8 mouse cellular contexts compared by ENCODE assay signal in the genomic region with DNA sequence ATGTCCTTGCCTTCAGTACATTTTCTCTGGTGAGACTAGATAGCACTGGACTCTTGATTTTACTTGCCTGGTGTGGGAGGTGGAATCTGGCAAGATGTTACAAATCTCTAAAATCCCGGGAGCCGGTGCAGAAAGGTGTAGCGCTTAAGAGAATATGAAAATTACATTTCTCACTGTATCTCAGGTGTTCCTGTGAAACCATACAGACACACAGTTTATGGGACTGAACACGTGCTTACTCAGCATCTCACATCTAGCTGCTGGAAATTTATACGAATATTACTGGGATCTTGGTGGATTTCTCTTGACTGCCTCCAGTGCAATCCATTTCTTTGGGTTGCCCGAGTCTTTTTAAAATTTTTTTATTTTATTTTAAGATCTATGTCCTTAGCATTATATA. TPM values are rescaled to one million over a fixed set of nuclear protein-coding genes. Genes with fewer than 3 reads are reported as not detected.
DNase-seq lines count a peak whose midpoint lies in the region; ATAC-seq and TF ChIP-seq lines count a peak whose summit lies in the region.

No protein-coding gene starts in this region.

- peak overlapping the region; percentile 64 for H3K4me2 ChIP-seq in liver, embryonic 11.5 days
- H3K4me2 ChIP-seq in stomach, postnatal 0 days (replicated peaks; ENCODE audit: low read depth) = peak overlapping the region; percentile 71

- no peaks in the 10 kb centered on the region for H3K9me3 ChIP-seq in erythroblast, embryonic 14.5 days (ENCODE audit: control insufficient read depth, low read length)
- no peaks in the 10 kb centered on the region for H3K9me3 ChIP-seq in liver, embryonic 11.5 days (ENCODE audit: control insufficient read depth, low read length)
- no peaks in the 10 kb centered on the region for H3K9me3 ChIP-seq in stomach, postnatal 0 days (ENCODE audit: control insufficient read depth, low read length)

- no peak for ATAC-seq in erythroblast, adult 5-6 weeks (replicated peaks; ENCODE audit: low FRiP score, poor library complexity, severe bottlenecking)
- no peak for ATAC-seq in liver, embryonic 11.5 days (replicated peaks; ENCODE audit: low FRiP score)
- ATAC-seq in stomach, postnatal 0 days (ENCODE audit: low FRiP score, low TSS enrichment) = no peak

- no peak overlapping the region for H3K27ac ChIP-seq in spleen, adult 2 months (ENCODE audit: insufficient read depth, low read length)
- no peak overlapping the region for H3K27ac ChIP-seq in liver, embryonic 11.5 days (ENCODE audit: low read depth, low read length)
- no peak overlapping the region for H3K27ac ChIP-seq in stomach, postnatal 0 days (replicated peaks)

- no peaks in the 10 kb centered on the region for H3K27me3 ChIP-seq in erythroblast, embryonic 14.5 days (ENCODE audit: control insufficient read depth)
- no peaks in the 10 kb centered on the region for H3K27me3 ChIP-seq in spleen, adult 2 months (ENCODE audit: control insufficient read depth, insufficient read depth, low read length)
- H3K27me3 ChIP-seq in liver, embryonic 11.5 days (replicated peaks; ENCODE audit: control insufficient read depth, insufficient read depth, low read length) = no peaks in the 10 kb centered on the region
- H3K27me3 ChIP-seq in stomach, postnatal 0 days (ENCODE audit: control insufficient read depth, insufficient read depth, low read length) = no peaks in the 10 kb centered on the region

- DNase-seq in spleen, adult 2 months (ENCODE audit: low read depth in 1 of 2, low spot score in 2 of 2) = no peak
- DNase-seq in spleen, postnatal 4 days (ENCODE audit: low spot score in 2 of 2) = no peak
- DNase-seq in liver, embryonic 11.5 days (ENCODE audit: low spot score) = no peak
- DNase-seq in stomach, postnatal 0 days (ENCODE audit: low spot score) = no peak
- no peak for DNase-seq in cerebellum, adult 11 months
- DNase-seq in testis, postnatal 14 days (ENCODE audit: low spot score) = no peak

- no peak for TF ChIP-seq CTCF in spleen, adult 2 months (IDR thresholded peaks at IDR 0.05; ENCODE audit: extremely low read depth, insufficient read depth, insufficient read length, insufficient replicate concordance)
- no peak for TF ChIP-seq CTCF in stomach, postnatal 0 days (IDR thresholded peaks at IDR 0.05; ENCODE audit: low read depth)

- WGBS in spleen, adult 2 months = 66% methylated on average over 6 of the region's 6 CpGs
- 74% methylated on average over 6 of the region's 6 CpGs for WGBS in liver, embryonic 11.5 days
- WGBS in stomach, postnatal 0 days = 52% methylated on average over 6 of the region's 6 CpGs

- H3K4me1 ChIP-seq in erythroblast, embryonic 14.5 days (ENCODE audit: control insufficient read depth) = peaks cover 38% of the 10 kb centered on the region
- peaks cover 10% of the 10 kb centered on the region for H3K4me1 ChIP-seq in spleen, adult 2 months (ENCODE audit: control insufficient read depth, insufficient read depth, insufficient read length)
- peaks cover 20% of the 10 kb centered on the region for H3K4me1 ChIP-seq in liver, embryonic 11.5 days (replicated peaks; ENCODE audit: control insufficient read depth, insufficient read depth, low read length)
- H3K4me1 ChIP-seq in stomach, postnatal 0 days (replicated peaks; ENCODE audit: control insufficient read depth, insufficient read depth) = no peaks in the 10 kb centered on the region

- no peak for TF ChIP-seq EP300 in stomach, postnatal 0 days (optimal IDR thresholded peaks at IDR 0.05)

- peak overlapping the region; percentile 94 for H3K4me3 ChIP-seq in erythroblast, embryonic 14.5 days (replicated peaks)
- H3K4me3 ChIP-seq in spleen, adult 2 months (ENCODE audit: extremely low read depth, insufficient read depth, insufficient read length) = peak overlapping the region; percentile 25; the same call in 1 of the 2 replicates
- H3K4me3 ChIP-seq in liver, embryonic 11.5 days (ENCODE audit: low read depth, low read length) = peak overlapping the region; percentile 95
- peak overlapping the region; percentile 97 for H3K4me3 ChIP-seq in stomach, postnatal 0 days (ENCODE audit: low read depth, low read length)

- peak overlapping the region; percentile 95 for H3K9ac ChIP-seq in liver, embryonic 11.5 days (ENCODE audit: low read depth, low read length)
- H3K9ac ChIP-seq in stomach, postnatal 0 days (ENCODE audit: low read length) = peak overlapping the region; percentile 99

- peaks cover 35% of the 10 kb centered on the region for H3K36me3 ChIP-seq in erythroblast, embryonic 14.5 days (ENCODE audit: control insufficient read depth)
- H3K36me3 ChIP-seq in spleen, adult 2 months (ENCODE audit: control insufficient read depth, insufficient read depth, low read length) = no peaks in the 10 kb centered on the region
- no peaks in the 10 kb centered on the region for H3K36me3 ChIP-seq in liver, embryonic 11.5 days (ENCODE audit: control insufficient read depth, insufficient read depth, low read length)
- H3K36me3 ChIP-seq in stomach, postnatal 0 days (ENCODE audit: control insufficient read depth, insufficient read depth, low read length) = no peaks in the 10 kb centered on the region

- no peak for TF ChIP-seq POLR2A in spleen, adult 2 months (IDR thresholded peaks at IDR 0.05; ENCODE audit: low read depth, low read length)

RNA-seq across cellular contexts. Expression of a gene that starts 1.5 kb away (rescaled TPM):
- 3.1 and 3.7 TPM in 2 replicates for polyA plus RNA-seq in erythroblast, embryonic 14.5 days (2012)
- total RNA-seq in erythroblast, adult 5-6 weeks (2015; ENCODE audit: low replicate concordance) = 49.3 and 49.6 TPM in 2 replicates
- total RNA-seq in erythroblast, adult 5-6 weeks (2017; ENCODE audit: low replicate concordance) = 18.8 and 25.1 TPM in 2 replicates
- polyA plus RNA-seq in spleen, adult 2 months (2012; rRNA removed) = 24.0 and 26.4 TPM in 2 replicates
- 228 and 233 TPM in 2 replicates for polyA plus RNA-seq in liver, embryonic 11.5 days (2014; fragmentation: Nextera tagmentation; extraction: Ambion mirVana)
- 186 and 189 TPM in 2 replicates for polyA plus RNA-seq in stomach, postnatal 0 days (2015; fragmentation: Nextera tagmentation; extraction: Ambion mirVana)

RNA-seq across cellular contexts. Expression of a gene that starts 29.0 kb away (rescaled TPM):
- polyA plus RNA-seq in erythroblast, embryonic 14.5 days (2012) = 0.02 and 0.09 TPM in 2 replicates
- 2.3 TPM in 1 of 2 replicates, not detected in the other for total RNA-seq in erythroblast, adult 5-6 weeks (2015; ENCODE audit: low replicate concordance)
- total RNA-seq in erythroblast, adult 5-6 weeks (2017; ENCODE audit: low replicate concordance) = not detected in 2 replicates
- 0.23 and 0.69 TPM in 2 replicates for polyA plus RNA-seq in spleen, adult 2 months (2012; rRNA removed)
- 0.78 and 1.2 TPM in 2 replicates for polyA plus RNA-seq in liver, embryonic 11.5 days (2014; fragmentation: Nextera tagmentation; extraction: Ambion mirVana)
- polyA plus RNA-seq in stomach, postnatal 0 days (2015; fragmentation: Nextera tagmentation; extraction: Ambion mirVana) = 0.67 and 0.85 TPM in 2 replicates

Comparison
In these comparisons a context has a peak if more than half of its experiments do, and no peak if none do; other contexts are left out.
1. H3K4me3 ChIP-seq: peak in every context shown above with its lines; median percentile 97 in stomach, postnatal 0 days; 95 in liver, embryonic 11.5 days; 94 in erythroblast, embryonic 14.5 days; 25 in spleen, adult 2 months.